Mouse (Mus musculus): ENCODE measurements around the gene Pgp. TPM values are rescaled to one million over a fixed set of nuclear protein-coding genes. Genes with fewer than 3 reads are reported as not detected.
A peak's percentile ranks its signal among the peaks of the same experiment; 100 is the strongest.

Gene Pgp
- total RNA-seq, 1 experiment from 2014 or later: 8.8 TPM

GRCm38 (mm10) chr17:24478663-24479380 is 8.6 kb downstream of the Pgp start, which contains the start of gene Mlst8:
Gene Mlst8, minus strand, starts transcription at chr17:24479078.
- ATAC-seq (ENCODE audit: extremely low read depth, insufficient number of reproducible peaks, low FRiP score, poor library complexity, severe bottlenecking): peak; percentile 89

- ATAC-seq (ENCODE audit: extremely low read depth, insufficient number of reproducible peaks, low FRiP score, poor library complexity, severe bottlenecking): no peak
Observed at GRCm38 (mm10) chr17:24479431-24479830, 9.2 kb downstream of the Pgp start.

GRCm38 (mm10) chr17:24480201-24480826 is 10.1 kb downstream of the Pgp start:
- no peak for ATAC-seq (ENCODE audit: extremely low read depth, insufficient number of reproducible peaks, low FRiP score, poor library complexity, severe bottlenecking)

- no peak for ATAC-seq (ENCODE audit: extremely low read depth, insufficient number of reproducible peaks, low FRiP score, poor library complexity, severe bottlenecking)
Observed at GRCm38 (mm10) chr17:24481027-24481815, 11.0 kb downstream of the Pgp start.

GRCm38 (mm10) chr17:24483495-24483894 is 13.3 kb downstream of the Pgp start:
- no peak for ATAC-seq (ENCODE audit: extremely low read depth, insufficient number of reproducible peaks, low FRiP score, poor library complexity, severe bottlenecking)

GRCm38 (mm10) chr17:24485090-24485860 is 15.1 kb downstream of the Pgp start:
- no peak for ATAC-seq (ENCODE audit: extremely low read depth, insufficient number of reproducible peaks, low FRiP score, poor library complexity, severe bottlenecking)

- no peak for ATAC-seq (ENCODE audit: extremely low read depth, insufficient number of reproducible peaks, low FRiP score, poor library complexity, severe bottlenecking)
Observed at GRCm38 (mm10) chr17:24488186-24488661, 18.0 kb downstream of the Pgp start, which contains the start of gene Caskin1. Gene Caskin1, plus strand, starts transcription at chr17:24488601.

- no peak for ATAC-seq (ENCODE audit: extremely low read depth, insufficient number of reproducible peaks, low FRiP score, poor library complexity, severe bottlenecking)
Observed at GRCm38 (mm10) chr17:24488662-24489264, 18.6 kb downstream of the Pgp start.

GRCm38 (mm10) chr17:24489265-24490030 is 19.3 kb downstream of the Pgp start:
- no peak for ATAC-seq (ENCODE audit: extremely low read depth, insufficient number of reproducible peaks, low FRiP score, poor library complexity, severe bottlenecking)

GRCm38 (mm10) chr17:24490399-24490798 is 20.2 kb downstream of the Pgp start:
- ATAC-seq (ENCODE audit: extremely low read depth, insufficient number of reproducible peaks, low FRiP score, poor library complexity, severe bottlenecking): no peak

GRCm38 (mm10) chr17:24494627-24495335 is 24.6 kb downstream of the Pgp start:
- no peak for ATAC-seq (ENCODE audit: extremely low read depth, insufficient number of reproducible peaks, low FRiP score, poor library complexity, severe bottlenecking)

GRCm38 (mm10) chr17:24495443-24495842 is 25.3 kb downstream of the Pgp start:
- no peak for ATAC-seq (ENCODE audit: extremely low read depth, insufficient number of reproducible peaks, low FRiP score, poor library complexity, severe bottlenecking)

GRCm38 (mm10) chr17:24496026-24496425 is 25.8 kb downstream of the Pgp start:
- ATAC-seq (ENCODE audit: extremely low read depth, insufficient number of reproducible peaks, low FRiP score, poor library complexity, severe bottlenecking): no peak

- ATAC-seq (ENCODE audit: extremely low read depth, insufficient number of reproducible peaks, low FRiP score, poor library complexity, severe bottlenecking): no peak
Observed at GRCm38 (mm10) chr17:24502208-24502607, 32.0 kb downstream of the Pgp start.

GRCm38 (mm10) chr17:24504085-24504484 is 33.9 kb downstream of the Pgp start:
- ATAC-seq (ENCODE audit: extremely low read depth, insufficient number of reproducible peaks, low FRiP score, poor library complexity, severe bottlenecking): no peak

GRCm38 (mm10) chr17:24505286-24505955 is 35.2 kb downstream of the Pgp start:
- no peak for ATAC-seq (ENCODE audit: extremely low read depth, insufficient number of reproducible peaks, low FRiP score, poor library complexity, severe bottlenecking)
